Mouse (Mus musculus) gastrocnemius, postnatal 36 days (tissue): ENCODE results near the gene Smim27. TPM values are rescaled to one million over a fixed set of nuclear protein-coding genes. Genes with fewer than 3 reads are reported as not detected.
A peak's percentile ranks its signal among the peaks of the same experiment; 100 is the strongest.

ENCODE experiments used
- DNase-seq, 2 experiments: peaks; one replicate each; pipeline ENCODE4 v3.0.0; 2022
- intact Hi-C: fragments of 180-260 bp; cut with DNase I; formaldehyde crosslinking; loops from one replicate; pipeline ENCODE4 v1.15.1; 2025
- long read RNA-seq, 2 experiments: library from polyadenylated mRNA; stranded (forward); transcript quantifications; one replicate each; pipeline ENCODE4 v2.0.0; 2021
- total RNA-seq, 2 experiments: library from RNA; stranded (reverse); gene quantifications; 2 replicates each; pipeline ENCODE4 v1.2.3; 2021

Smim27 gene
- 10 to 100 TPM; 38.1 to 44.5 TPM for total RNA-seq
- long read RNA-seq, experiment 1, transcript Smim27-201 (2 exons, 1,044 nt): major isoform, 143 of 146 reads
- long read RNA-seq, experiment 1, partial matches to known transcripts: 0 of 146 reads
- long read RNA-seq, experiment 1, other reads (novel, unspliced or antisense): 3 of 146 reads
- long read RNA-seq, experiment 2, transcript Smim27-201 (2 exons, 1,044 nt): major isoform, 145 of 145 reads
- long read RNA-seq, experiment 2, partial matches to known transcripts: 0 of 145 reads
- long read RNA-seq, experiment 2, other reads (novel, unspliced or antisense): 0 of 145 reads

DNA sequence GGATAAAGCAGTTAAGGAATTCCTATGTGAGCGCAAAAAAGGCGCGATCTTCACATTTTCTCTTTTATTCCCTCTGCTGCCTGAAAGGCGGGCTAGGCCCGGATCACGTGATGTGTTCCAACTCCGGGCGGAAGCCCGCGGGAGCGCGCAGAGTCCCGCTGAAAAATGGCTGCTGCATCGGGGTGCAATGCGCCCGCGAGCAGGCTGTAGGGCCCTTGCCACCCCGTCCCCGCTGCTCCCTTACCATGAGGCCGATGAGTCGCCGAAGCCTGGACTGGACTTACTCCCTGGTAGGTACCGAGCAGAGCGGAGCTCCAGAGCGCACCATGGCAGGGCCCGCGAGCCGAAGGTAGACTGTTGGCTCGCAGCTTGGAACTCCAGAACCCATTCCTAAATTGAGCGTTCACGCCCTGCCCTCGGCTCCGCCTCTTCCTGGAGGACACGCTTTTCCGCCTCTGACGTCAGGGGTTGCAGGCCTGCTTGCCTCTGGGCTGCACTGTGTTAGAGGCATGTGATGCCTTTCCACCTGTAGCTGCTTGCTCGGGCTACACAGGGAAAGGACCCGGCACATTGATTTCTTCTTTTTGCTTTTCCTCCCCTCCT, at the start of gene Smim27, which contains the start of gene Topors:
Gene Smim27 (plus strand): TSS at position 150 of the 603 bp plus-strand sequence.
Gene Topors (minus strand): TSS at position 421 of the 603 bp plus-strand sequence.
- DNase-seq: peak; percentile 93 to 95
- intact Hi-C loops: loop anchor here (5.0 kb wide), 1 partner anchor 87 kb away; no protein-coding TSS in a partner anchor

DNA sequence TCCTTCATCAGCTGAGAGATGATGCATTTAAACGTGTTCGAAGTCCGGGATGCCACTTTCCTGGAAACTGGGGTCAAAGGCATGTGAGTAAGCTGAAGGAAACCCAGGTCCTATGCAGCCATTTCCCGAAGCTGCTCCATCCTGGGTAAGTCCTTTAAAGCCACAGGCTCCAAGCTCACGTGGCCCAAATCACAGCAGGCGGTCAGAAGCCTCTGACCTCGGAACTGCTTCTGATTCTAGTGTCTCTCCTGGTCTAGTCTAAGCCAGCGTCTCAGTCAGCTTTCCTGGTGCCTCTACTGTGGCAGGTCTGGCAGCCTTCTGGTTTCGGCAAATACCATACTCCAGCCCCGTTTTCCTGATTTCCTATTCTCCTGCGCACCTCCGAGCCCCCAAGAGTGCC, 48.9 kb upstream of the Smim27 start:
- intact Hi-C loops: no loop called here

DNA sequence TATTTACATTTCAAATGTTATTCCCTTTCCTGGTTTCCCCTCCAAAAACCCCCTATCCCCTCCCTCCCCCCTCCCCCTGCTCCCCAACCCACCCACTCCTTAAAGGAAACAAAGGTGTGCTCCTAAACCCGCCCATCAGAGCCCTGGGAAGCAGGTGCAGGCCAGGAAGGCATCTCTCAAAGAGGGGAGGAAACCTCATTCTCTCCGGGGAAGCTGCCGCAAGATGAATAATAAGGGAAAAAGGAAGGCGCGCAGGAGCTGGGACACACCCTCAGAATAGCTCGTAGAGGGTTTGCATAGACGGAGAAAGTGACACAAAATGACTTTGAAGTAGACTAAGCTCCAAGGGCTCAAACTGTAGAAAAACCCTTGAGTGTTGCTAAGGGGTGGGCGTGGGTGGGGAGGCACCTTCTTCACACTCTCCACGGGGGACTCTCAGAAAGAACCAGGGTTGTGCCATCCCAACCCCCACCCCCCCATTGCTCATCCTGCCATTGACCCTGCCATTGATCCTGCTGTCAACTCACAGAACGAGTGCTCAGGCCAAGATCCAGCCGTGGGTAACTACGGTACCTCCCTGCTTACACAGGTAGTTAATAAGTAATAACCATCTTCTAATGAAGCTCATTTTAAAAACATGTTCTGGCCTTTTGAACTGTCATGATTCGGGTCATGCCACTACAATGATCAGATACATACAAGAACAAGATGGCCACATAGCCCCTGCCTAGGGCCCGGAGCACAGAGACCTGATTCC, 48.2 kb upstream of the Smim27 start:
- no peak for DNase-seq
- intact Hi-C loops: no loop called here

More for the DNA sequence above, 48.9 kb upstream of the Smim27 start:
- DNase-seq: no peak

DNA sequence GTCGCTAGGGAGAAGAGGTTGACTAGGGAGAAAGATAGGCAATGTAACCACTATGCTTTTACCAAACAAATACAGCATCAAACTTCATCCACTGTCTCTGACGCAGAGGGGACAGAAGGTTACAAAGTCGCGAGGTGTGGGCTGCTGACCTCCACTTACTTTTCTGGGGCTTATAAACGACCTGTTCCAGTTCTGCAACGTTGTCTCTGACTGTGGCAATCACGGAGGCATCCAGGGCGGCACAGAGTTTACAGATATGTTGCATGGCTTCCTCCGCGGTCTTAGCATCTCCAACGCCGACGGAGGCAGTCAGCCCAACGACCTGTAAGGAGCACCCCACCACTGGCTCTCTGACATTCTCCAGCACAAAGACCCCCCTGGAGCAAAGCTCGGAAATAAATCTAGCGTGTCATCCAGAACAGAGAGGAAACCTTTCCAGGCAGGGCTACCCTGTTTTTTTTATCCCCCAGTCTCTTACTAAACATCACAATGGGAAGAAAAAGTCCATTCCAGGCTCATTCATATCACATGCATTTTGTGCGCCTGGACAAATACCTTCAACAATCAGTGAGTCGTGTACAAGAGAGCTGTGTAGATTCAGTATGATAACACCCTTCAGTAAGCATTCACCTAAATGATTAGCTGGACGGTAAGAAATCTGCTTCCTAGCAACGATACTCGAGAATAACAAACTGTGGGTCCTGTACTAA, 47.3 kb upstream of the Smim27 start:
- intact Hi-C loops: no loop called here
- DNase-seq: no peak

DNA sequence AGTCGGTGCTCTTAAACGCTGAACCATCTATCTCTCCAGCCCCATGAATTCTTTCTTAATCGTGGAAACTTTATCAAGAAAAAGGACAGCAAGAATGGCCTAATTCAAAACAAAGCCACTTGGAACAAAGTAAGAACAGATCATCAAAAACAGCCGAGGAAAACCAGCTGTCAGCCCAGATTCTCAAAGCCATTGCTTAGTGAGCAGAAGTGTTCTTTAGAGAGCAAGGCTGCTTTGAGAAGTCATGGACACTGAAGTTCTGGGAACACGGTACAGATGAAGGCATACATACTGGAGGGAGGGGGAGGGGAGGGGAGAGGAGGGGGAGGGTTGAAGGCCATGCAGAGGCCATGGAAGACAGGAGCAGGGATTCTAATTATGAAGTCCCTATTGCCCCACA, 43.3 kb upstream of the Smim27 start:
- DNase-seq: no peak
- intact Hi-C loops: no loop called here

DNA sequence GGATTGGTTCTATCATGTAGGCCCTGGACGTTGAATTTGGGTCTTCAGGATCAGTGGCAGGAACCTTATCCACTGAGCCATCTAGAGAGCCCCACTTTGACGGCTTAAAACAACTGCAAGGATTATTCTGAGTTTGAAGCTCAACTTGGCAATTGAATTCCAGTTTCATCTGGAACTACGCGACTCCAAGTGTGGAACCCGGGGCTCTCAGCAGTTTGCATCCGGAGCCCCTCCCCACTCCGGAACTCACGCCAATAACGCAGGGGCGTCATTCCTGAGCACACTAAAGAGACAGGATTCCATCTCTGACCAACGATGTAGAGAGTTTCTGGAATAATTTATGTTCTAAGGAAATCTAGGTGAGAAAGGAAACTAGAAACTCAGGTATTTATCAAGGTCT, 42.2 kb upstream of the Smim27 start:
- DNase-seq: no peak
- intact Hi-C loops: no loop called here

DNA sequence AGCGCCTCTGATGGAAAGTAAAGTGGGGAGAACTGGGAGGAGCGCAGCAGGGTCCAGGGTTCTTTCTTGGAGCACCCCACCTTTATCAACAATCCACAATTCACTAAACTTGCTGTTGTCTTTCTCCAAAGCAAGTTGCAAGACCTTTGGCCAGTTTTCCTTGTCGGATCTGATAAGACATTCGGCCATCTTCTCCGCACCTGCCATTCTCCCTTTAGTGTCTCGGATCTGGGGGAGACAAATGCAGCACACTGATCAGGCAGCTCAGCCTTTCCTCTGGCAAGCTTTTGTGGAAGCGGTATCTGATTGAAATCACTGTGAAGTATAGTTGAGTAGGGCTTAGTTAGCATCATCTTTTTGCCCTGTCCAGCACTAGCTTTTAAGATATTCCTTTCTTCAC, 41.5 kb upstream of the Smim27 start:
- DNase-seq: no peak
- intact Hi-C loops: no loop called here

DNA sequence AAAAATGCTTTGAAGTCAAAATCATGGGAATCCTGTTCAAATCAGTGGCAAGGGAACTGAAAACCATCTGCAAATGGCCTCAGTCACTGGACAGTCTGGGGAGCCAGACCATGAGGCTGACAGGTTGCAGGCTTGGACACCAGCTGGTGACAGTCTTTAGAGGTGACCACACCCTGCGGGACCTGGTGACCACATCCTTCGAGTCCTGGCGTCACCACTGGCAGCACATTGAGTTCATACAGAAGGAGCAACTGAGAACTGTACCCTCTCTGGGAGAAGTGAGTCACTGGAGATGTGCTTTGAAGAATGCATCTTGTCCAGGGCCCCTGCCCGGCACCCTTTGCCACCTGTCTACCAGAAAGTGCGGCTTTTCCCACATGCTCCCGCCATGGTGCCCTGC, 39.7 kb upstream of the Smim27 start:
- no peak for DNase-seq
- intact Hi-C loops: no loop called here

DNA sequence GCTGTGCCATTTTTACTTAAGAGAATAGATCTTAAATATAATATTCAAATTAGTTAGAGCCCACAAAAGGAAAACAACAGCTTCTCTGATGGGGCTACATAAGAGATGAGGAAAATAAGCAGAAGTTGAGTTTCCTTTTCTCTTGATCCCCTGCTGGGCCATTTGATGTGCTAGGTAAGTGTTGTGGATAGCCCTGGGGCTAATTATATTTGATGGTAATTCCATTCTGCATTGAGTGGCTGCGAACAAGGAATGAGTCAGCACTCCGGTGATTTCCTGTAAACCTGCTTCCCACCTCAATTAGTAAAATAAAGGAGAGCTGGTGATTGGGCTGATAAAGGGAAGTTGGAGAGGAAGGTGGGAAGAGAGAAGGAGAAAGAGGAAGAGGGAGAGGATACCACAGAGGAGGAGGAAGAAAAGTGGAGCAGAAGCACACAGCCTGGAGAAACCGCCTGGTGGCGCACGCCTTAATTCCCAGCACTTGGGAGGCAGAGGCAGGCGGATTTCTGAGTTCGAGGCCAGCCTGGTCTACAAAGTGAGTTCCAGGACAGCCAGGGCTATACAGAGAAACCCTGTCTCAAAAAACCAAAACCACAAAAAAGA, 36.2 kb upstream of the Smim27 start:
- intact Hi-C loops: no loop called here
- DNase-seq: no peak

DNA sequence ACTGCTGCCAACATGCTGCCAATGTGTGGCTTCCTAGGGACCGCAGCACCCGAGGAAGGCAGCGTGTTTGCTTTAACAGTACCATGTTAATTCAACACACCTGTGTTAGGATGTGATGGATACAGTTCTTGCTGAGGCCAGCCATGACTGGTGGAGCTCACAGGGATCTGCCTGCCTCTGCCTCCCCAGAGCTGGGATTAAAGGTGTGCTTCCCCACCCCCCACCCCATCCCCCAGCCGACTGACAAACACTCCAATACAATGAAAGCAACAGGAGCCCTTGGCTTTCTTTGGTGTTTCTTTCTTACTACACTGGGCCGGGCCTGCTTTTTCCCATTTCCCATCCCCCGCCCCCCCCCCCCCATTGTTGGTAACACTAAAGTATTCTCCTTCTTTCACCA, 35.1 kb upstream of the Smim27 start:
- DNase-seq: no peak
- intact Hi-C loops: no loop called here

DNA sequence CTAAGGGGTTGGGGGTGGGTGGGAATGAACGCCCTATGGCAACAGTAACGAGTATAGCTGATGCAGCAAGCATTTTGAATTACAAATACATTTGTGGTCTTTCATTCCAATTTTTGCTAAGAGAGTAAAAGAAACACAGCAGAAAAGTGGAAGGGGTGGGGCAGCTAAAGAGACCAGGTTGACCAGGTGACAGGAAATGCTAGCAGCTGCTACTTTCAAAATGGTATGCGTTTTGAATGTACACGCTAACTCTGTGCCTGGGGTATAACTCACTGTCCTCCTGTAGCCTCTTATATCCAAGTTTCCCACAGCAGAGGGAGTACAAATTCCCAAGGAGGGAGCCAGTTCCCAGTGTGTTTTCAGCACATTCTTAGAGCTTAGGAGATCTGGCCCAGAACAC, 32.5 kb upstream of the Smim27 start:
- no peak for DNase-seq
- intact Hi-C loops: no loop called here

DNA sequence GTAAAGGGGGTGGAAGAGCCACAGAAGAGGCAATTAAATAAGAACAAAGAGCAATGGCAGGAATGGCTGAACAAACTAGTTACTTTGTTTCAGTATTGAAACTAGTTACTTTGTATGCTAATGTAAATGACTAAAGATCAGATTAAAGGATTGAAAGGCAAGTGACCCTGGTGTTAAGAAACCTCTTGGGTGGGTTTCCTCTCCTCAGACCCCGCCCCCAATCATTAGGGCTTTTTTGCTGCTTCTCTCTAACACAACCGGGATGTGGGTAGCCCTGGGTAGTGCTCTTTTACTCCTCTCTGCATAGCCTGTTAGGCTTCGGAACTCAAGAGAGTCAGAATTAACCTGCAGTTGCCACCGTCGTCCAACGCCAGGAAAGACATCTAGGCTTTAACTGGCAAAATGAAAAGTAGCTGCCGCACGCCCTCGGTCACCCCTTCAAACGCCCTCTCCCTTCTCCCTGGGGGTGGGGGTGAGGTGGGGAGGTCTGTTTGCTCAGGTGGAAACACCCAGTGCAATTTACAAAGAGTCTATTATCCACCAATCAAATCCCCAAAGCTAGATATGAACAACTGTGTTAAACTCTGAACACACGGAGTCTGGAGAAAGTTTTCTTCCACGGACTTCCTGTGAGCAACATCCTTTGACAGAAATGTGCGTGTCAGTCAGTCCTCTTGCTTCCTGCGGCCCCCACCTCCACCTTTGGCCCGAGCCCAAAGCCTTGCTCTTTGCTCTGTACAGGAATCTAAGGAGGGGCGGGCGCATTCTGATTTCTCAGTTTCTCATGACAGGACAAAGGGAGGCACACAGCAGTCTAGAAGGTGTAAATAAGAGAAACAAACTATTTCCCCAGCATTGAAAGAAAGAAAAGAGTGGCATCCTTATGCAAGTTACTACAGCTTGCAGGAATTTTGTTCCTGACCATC, 30.6 kb upstream of the Smim27 start:
- intact Hi-C loops: no loop called here
- DNase-seq: peak; percentile 23 to 31

DNA sequence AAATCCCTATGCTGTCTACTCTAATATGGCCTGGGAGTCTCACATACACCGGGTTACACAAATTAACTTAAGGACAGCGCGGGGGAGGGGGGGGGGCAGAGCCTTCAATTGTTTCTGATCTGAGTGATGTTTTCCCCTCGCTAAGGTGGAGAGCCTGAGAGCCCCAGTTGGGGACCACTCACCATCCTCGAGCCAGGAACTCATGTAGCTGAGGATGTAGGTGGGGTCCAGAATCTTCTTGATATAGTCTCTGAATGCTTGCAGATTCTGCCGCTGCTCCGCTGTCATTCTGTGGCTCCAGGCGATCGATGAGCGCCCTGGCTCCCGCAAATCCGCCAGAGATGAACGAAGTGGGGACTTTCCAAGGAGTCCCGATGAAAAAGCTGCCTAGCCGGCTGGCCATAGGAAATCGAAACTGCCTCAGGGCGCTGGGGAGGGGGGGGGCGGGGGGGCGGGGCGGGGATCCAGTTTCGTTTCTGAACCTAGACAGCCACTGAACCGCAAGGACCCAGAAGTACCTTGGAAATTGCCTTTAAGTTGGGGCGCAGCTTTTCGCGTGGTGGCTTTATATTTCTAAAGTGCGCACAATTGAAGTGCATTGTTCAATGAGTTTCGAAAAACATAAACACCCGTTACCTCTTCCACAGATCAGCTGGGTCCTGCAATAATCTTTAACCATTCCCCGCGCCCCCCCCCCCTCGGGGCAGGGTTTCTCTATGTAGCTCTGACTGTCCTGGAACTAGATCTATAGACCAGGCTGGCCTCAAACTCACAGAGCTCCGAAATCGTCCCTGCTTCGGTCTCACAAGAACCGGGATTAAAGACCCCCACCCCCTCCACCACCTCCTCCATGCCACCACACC, 29.7 kb upstream of the Smim27 start, which contains the start of gene Ddx58:
Gene Ddx58 (minus strand): TSS at position 420 of the 863 bp plus-strand sequence.
- DNase-seq: peak in 1 of 2 experiments; percentile 36
- intact Hi-C loops: loop anchor here (2.0 kb wide), 1 partner anchor 39 kb away; the partner anchor contains the start of gene Ndufb6

DNA sequence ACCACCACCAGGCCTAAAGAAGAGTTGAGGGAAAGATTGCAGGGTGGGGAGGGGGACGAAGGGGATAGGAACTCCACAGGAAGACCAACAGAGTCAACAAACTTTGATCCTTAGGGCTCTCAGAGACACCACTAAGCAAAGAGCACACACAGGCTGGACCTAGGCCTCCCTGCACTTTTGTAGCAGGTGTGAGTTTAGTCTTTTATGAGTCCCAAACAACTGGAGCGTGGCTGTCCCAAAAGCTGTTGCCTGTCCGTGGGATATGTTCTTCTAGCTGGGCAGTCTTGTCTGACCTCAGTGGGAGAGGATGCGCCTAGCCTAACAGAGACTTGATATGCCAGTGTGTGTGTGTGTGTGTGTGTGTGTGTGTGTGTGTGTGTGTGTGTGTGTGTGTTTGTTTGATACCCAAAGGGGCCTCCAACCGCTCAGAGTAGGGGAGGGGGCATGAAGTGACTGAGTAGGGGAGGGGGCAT, 29.1 kb upstream of the Smim27 start:
- no peak for DNase-seq
- intact Hi-C loops: loop anchor here (2.0 kb wide), 1 partner anchor 38 kb away; the partner anchor contains the start of gene Ndufb6

DNA sequence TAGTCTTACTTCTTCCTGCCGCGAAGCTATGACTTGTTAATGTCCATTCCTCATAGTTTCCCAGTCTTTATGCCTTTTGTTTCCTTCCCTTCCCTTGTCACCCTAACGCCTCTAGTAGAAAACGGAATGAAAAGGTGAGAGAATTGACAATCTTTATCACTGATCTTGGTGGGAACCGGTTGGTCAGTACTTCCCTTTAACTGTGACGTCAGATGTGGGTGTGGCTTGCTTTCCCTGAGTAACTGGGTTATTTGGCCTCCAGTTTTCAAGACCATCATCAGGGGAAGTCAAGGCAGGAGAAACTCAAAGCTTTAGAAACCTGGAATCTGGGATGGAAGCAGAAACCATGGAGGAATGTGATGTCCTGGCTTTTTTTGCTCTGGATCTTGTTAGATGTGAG, 27.5 kb upstream of the Smim27 start:
- intact Hi-C loops: loop anchor here (2.0 kb wide), 1 partner anchor 37 kb away; the partner anchor contains the start of gene Ndufb6
- DNase-seq: no peak

DNA sequence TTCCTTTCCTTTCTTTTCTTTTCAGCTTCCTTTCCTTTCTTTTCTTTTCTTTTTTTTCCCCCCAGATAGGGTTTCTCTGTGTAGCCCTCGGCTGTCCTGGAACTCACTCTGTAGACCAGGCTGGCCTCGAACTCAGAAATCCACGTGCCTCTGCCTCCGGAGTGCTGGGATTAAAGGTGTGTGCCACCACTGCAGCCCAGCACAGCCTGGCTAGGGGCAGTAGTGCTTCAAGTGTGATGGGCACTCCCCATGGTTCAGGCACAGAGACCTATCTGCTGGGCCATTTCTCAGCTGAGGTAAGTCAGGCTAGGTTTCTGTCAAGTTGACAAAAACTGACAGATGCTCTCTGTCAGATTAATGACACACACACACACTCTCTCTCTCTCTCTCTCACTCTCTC, 26.4 kb upstream of the Smim27 start:
- intact Hi-C loops: no loop called here

DNA sequence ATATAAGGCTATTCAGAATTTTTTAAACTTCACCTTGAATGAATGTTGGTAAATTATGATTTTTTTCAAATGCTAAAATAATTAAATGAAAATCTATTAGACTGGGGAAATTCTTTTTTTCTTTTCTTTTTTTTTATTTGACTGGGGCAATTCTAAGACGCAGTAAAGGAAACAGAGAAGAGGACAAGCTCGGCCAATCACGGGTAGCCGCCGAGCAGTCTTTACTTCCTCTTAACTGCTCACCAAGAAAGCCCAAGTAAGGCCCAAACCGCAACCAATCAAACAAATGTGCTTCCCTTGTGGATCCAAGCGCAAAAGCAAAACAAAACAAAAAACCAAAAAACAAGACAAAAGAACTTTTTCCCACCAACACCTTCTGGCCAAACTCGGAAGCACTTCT, 25.3 kb upstream of the Smim27 start:
- no peak for DNase-seq
- intact Hi-C loops: no loop called here

More for the DNA sequence above, 26.4 kb upstream of the Smim27 start:
- DNase-seq: no peak

DNA sequence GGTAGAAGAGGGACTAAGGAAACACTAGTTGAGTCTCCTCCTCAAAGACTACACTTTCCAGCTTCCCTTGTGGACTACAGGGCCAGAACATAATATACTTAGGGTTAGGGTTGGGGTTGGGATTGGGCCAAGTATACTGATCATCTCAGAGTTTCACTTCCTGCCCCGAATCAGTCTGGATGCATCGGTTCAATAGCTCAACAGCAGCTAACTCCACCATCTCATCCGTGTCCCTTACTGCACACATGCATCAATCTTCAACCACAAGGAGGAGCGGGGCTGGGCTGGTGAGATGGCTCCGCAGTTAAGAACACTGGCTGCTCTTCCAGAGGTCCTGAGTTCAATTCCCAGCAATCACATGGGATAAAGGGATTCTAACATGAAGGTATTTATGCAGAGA, 18.4 kb upstream of the Smim27 start:
- intact Hi-C loops: no loop called here
- no peak for DNase-seq
